Mouse (Mus musculus) forebrain, embryonic 16.5 days (tissue): Measurements from ENCODE around the gene Ptprk. TPM values are rescaled to one million over a fixed set of nuclear protein-coding genes. Genes with fewer than 3 reads are reported as not detected.

Experiments used
- ATAC-seq: fragments of 200-750 bp; cut with Nextera tagmentation; 2 replicates; pipeline ENCODE4 v1.8.0; 2017; ENCODE audit warnings: mild to moderate bottlenecking, moderate library complexity
- H3K27ac ChIP-seq: fragments of 300-500 bp; sonication (generic); 2 replicates; pipeline ENCODE4 v1.5.1; 2014; ENCODE audit warnings: low read length, control low read depth
- H3K27me3 ChIP-seq: fragments of 300-500 bp; sonication (generic); replicated peaks from 2 replicates; pipeline ENCODE4 v1.6.1; 2014; ENCODE audit warnings: low read length; ENCODE audit not compliant: control insufficient read depth, insufficient read depth
- H3K36me3 ChIP-seq: fragments of 300-500 bp; sonication (generic); 2 replicates; pipeline ENCODE4 v1.6.1; 2014; ENCODE audit not compliant: control insufficient read depth, insufficient read depth
- H3K4me1 ChIP-seq: fragments of 300-500 bp; sonication (generic); replicated peaks from 2 replicates; pipeline ENCODE4 v1.6.1; 2014; ENCODE audit warnings: low read length; ENCODE audit not compliant: control insufficient read depth, insufficient read depth
- H3K4me2 ChIP-seq: fragments of 300-500 bp; sonication (generic); 2 replicates; pipeline ENCODE4 v1.6.1; 2014; ENCODE audit warnings: mild to moderate bottlenecking, low read length, control low read depth
- H3K4me3 ChIP-seq: fragments of 300-500 bp; sonication (generic); replicated peaks from 2 replicates; pipeline ENCODE4 v1.5.1; 2014; ENCODE audit warnings: mild to moderate bottlenecking, low read length, control low read depth
- H3K9ac ChIP-seq: fragments of 300-500 bp; sonication (generic); replicated peaks from 2 replicates; pipeline ENCODE4 v1.6.1; 2014; ENCODE audit warnings: low read depth, low read length, control low read depth
- H3K9me3 ChIP-seq: fragments of 300-500 bp; sonication (generic); 2 replicates; pipeline ENCODE4 v1.6.1; 2016; ENCODE audit warnings: low read length; ENCODE audit not compliant: control insufficient read depth
- WGBS: fragments of 180-500 bp; shearing (Covaris S2); extraction: QIAGEN DNeasy Blood & Tissue Kit; methylation state at CpG from one replicate; pipeline ENCODE4 v1.1.7; 2014; 5-methylcytosine and 5-hydroxymethylcytosine counted together
- polyA plus RNA-seq: library from polyadenylated mRNA; unstranded; fragments of >200 nt; fragmentation: Nextera tagmentation; extraction: Ambion mirVana; gene quantifications from 2 replicates; pipeline ENCODE4 v1.2.1, GENCODE M21; 2015

Ptprk gene
- polyA plus RNA-seq, 1 experiment from 2014 or later = 43.7 TPM

- H3K27ac ChIP-seq = peak overlapping the region; percentile 48
- H3K4me2 ChIP-seq = no peak overlapping the region
- H3K27me3 ChIP-seq = no peaks in the 10 kb centered on the region
- no peak overlapping the region for H3K4me3 ChIP-seq
- H3K9ac ChIP-seq = no peak overlapping the region
- H3K4me1 ChIP-seq = peaks cover 11% of the 10 kb centered on the region
- no peaks in the 10 kb centered on the region for H3K36me3 ChIP-seq
- ATAC-seq = peak; percentile 81
- 77% methylated on average over 5 of the region's 5 CpGs for WGBS
- H3K9me3 ChIP-seq = no peaks in the 10 kb centered on the region
These were observed 53.4 kb downstream of the Ptprk start for GRCm38 (mm10) chr10:28128011-28128410.

- H3K4me1 ChIP-seq = peaks cover 11% of the 10 kb centered on the region
- H3K27ac ChIP-seq = peak overlapping the region; percentile 48
- 76% methylated on average over 4 of the region's 4 CpGs for WGBS
- no peak overlapping the region for H3K4me3 ChIP-seq
- H3K4me2 ChIP-seq = no peak overlapping the region
- no peaks in the 10 kb centered on the region for H3K9me3 ChIP-seq
- peak; percentile 27; the same call in 1 of the 2 replicates for ATAC-seq
- no peaks in the 10 kb centered on the region for H3K36me3 ChIP-seq
- H3K9ac ChIP-seq = no peak overlapping the region
- no peaks in the 10 kb centered on the region for H3K27me3 ChIP-seq
These were observed 53.8 kb downstream of the Ptprk start for GRCm38 (mm10) chr10:28128450-28128849.

- WGBS = 89% methylated on average over 9 of the region's 9 CpGs
- H3K27ac ChIP-seq = no peak overlapping the region
- no peaks in the 10 kb centered on the region for H3K27me3 ChIP-seq
- no peak overlapping the region for H3K4me2 ChIP-seq
- peaks cover 9% of the 10 kb centered on the region for H3K4me1 ChIP-seq
- no peaks in the 10 kb centered on the region for H3K36me3 ChIP-seq
- H3K9me3 ChIP-seq = no peaks in the 10 kb centered on the region
- no peak overlapping the region for H3K4me3 ChIP-seq
- no peak for ATAC-seq
- no peak overlapping the region for H3K9ac ChIP-seq
These were observed 55.8 kb downstream of the Ptprk start for GRCm38 (mm10) chr10:28130422-28130821.

GRCm38 (mm10) chr10:28133770-28134169 lies 59.1 kb downstream of the Ptprk start:
- WGBS = 76% methylated on average over 4 of the region's 4 CpGs
- Histone ChIP-seq H3K27ac (no peak overlapping the region), H3K27me3 (no peaks in the 10 kb centered on the region), H3K4me1 (peaks cover under 1% of the 10 kb centered on the region; the same call in 1 of the 2 replicates), H3K4me3 (no peak overlapping the region), H3K4me2 (no peak overlapping the region), H3K9me3 (no peaks in the 10 kb centered on the region), H3K36me3 (no peaks in the 10 kb centered on the region), H3K9ac (no peak overlapping the region)
- no peak for ATAC-seq

GRCm38 (mm10) chr10:28138399-28138798 lies 63.8 kb downstream of the Ptprk start:
- Histone ChIP-seq H3K4me1 (no peaks in the 10 kb centered on the region), H3K4me2 (no peak overlapping the region), H3K27ac (no peak overlapping the region), H3K27me3 (no peaks in the 10 kb centered on the region), H3K4me3 (no peak overlapping the region), H3K9me3 (no peaks in the 10 kb centered on the region), H3K36me3 (no peaks in the 10 kb centered on the region), H3K9ac (no peak overlapping the region)
- ATAC-seq = no peak
- 69% methylated on average over 4 of the region's 4 CpGs for WGBS

GRCm38 (mm10) chr10:28144459-28144858 lies 69.8 kb downstream of the Ptprk start:
- Histone ChIP-seq H3K27ac (no peak overlapping the region), H3K4me2 (no peak overlapping the region), H3K4me3 (no peak overlapping the region), H3K9me3 (no peaks in the 10 kb centered on the region), H3K27me3 (no peaks in the 10 kb centered on the region), H3K36me3 (no peaks in the 10 kb centered on the region), H3K9ac (no peak overlapping the region), H3K4me1 (no peaks in the 10 kb centered on the region; the same call in 1 of the 2 replicates)
- 41% methylated on average over 1 of the region's 1 CpGs for WGBS
- ATAC-seq = peak; percentile 59; the same call in 1 of the 2 replicates

GRCm38 (mm10) chr10:28145326-28145725 lies 70.7 kb downstream of the Ptprk start:
- no peak overlapping the region for H3K4me2 ChIP-seq
- 47% methylated on average over 5 of the region's 5 CpGs for WGBS
- no peak overlapping the region for H3K9ac ChIP-seq
- no peaks in the 10 kb centered on the region for H3K27me3 ChIP-seq
- H3K9me3 ChIP-seq = no peaks in the 10 kb centered on the region
- no peak overlapping the region for H3K27ac ChIP-seq
- H3K36me3 ChIP-seq = no peaks in the 10 kb centered on the region
- H3K4me3 ChIP-seq = no peak overlapping the region
- H3K4me1 ChIP-seq = no peaks in the 10 kb centered on the region; the same call in 1 of the 2 replicates
- ATAC-seq = no peak

- Histone ChIP-seq H3K27me3 (no peaks in the 10 kb centered on the region), H3K9ac (no peak overlapping the region), H3K4me1 (peaks cover 16% of the 10 kb centered on the region; the same call in 1 of the 2 replicates), H3K4me2 (peak overlapping the region; percentile 32), H3K36me3 (no peaks in the 10 kb centered on the region), H3K4me3 (no peak overlapping the region), H3K9me3 (no peaks in the 10 kb centered on the region), H3K27ac (no peak overlapping the region)
- 27% methylated on average over 20 of the region's 20 CpGs for WGBS
- ATAC-seq = peak; percentile 61
These were observed 81.4 kb downstream of the Ptprk start for GRCm38 (mm10) chr10:28155688-28156685.

- WGBS = 58% methylated on average over 4 of the region's 4 CpGs
- H3K27me3 ChIP-seq = no peaks in the 10 kb centered on the region
- peaks cover 23% of the 10 kb centered on the region for H3K4me1 ChIP-seq
- H3K9me3 ChIP-seq = no peaks in the 10 kb centered on the region
- H3K9ac ChIP-seq = no peak overlapping the region
- H3K27ac ChIP-seq = no peak overlapping the region
- H3K4me3 ChIP-seq = no peak overlapping the region
- no peaks in the 10 kb centered on the region for H3K36me3 ChIP-seq
- no peak overlapping the region for H3K4me2 ChIP-seq
- ATAC-seq = peak; percentile 43
These were observed 85.1 kb downstream of the Ptprk start for GRCm38 (mm10) chr10:28159716-28160115.
